Mouse (Mus musculus): Measurements from ENCODE around the gene Csrp1. TPM values are rescaled to one million over a fixed set of nuclear protein-coding genes. Genes with fewer than 3 reads are reported as not detected.

Csrp1 gene
- polyA plus RNA-seq, 1 experiment from 2014 or later: 52.9 TPM

GRCm38 (mm10) chr1:135711126-135711525 is 8.7 kb upstream of the Csrp1 start:
- no peaks in the 10 kb centered on the region for H3K9me3 ChIP-seq (replicated peaks; ENCODE audit: control insufficient read depth, low read length)
- no peaks in the 10 kb centered on the region for H3K27me3 ChIP-seq (ENCODE audit: control insufficient read depth, insufficient read depth, low read length)
- no peak overlapping the region for H3K4me2 ChIP-seq (ENCODE audit: low read depth, low read length)
- no peak overlapping the region for H3K9ac ChIP-seq (replicated peaks; ENCODE audit: low read length)
- no peak overlapping the region for H3K27ac ChIP-seq (replicated peaks; ENCODE audit: low read depth, low read length)
- H3K4me1 ChIP-seq (ENCODE audit: control insufficient read depth, insufficient read depth, low read length): no peaks in the 10 kb centered on the region
- no peak for ATAC-seq (replicated peaks; ENCODE audit: insufficient number of reproducible peaks, low FRiP score, low TSS enrichment, low read depth)
- 50% methylated on average over 7 of the region's 7 CpGs for WGBS
- H3K36me3 ChIP-seq (replicated peaks; ENCODE audit: control insufficient read depth, insufficient read depth, low read depth, low read length): no peaks in the 10 kb centered on the region
- DNase-seq (ENCODE audit: low spot score): no peak
- no peak overlapping the region for H3K4me3 ChIP-seq (ENCODE audit: low read depth, low read length)

DNA sequence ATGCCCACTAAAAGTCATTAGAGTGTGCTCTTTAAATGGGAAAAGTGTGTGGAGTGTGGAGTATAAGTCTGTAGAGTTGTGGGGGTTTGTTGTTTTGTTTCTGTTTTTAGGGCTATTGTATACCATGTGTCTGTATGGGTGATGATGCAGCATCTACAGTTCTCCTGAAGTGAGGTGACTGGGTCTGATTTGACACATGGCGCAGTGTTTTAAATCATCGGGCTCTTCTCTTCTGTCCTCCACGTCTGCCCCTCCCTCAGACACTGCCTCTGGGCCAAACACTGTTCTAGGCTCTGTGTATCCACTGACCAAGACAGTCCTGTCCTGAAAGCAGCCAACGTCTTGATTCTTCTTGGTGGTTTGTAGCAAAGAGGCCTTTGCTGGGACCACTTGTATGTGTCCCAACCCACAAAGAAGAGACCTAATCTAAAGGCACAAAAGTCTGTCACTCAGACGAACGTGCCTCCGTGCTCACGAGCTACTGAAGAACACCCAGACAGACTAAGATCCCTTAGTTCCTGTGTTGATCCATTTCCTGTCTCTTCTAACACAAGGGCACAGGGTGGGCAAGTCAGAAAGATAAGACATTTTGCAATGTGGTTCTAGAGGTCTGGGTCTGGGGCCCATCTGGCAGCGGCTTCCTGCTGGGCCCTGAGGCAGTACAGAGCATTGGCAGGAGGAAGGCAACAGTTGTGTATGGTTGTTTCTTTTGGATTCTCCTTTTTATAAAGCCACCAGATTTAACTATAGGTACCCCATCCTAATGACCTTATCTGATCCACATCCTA is 5.6 kb upstream of the Csrp1 start:
- H3K9me3 ChIP-seq (replicated peaks; ENCODE audit: control insufficient read depth, low read length): no peaks in the 10 kb centered on the region
- no peaks in the 10 kb centered on the region for H3K36me3 ChIP-seq (replicated peaks; ENCODE audit: control insufficient read depth, insufficient read depth, low read depth, low read length)
- H3K27ac ChIP-seq (replicated peaks; ENCODE audit: low read depth, low read length): no peak overlapping the region
- no peak overlapping the region for H3K4me2 ChIP-seq (ENCODE audit: low read depth, low read length)
- H3K9ac ChIP-seq (replicated peaks; ENCODE audit: low read length): no peak overlapping the region
- ATAC-seq (replicated peaks; ENCODE audit: insufficient number of reproducible peaks, low FRiP score, low TSS enrichment, low read depth): no peak
- 79% methylated on average over 9 of the region's 9 CpGs for WGBS
- no peaks in the 10 kb centered on the region for H3K27me3 ChIP-seq (ENCODE audit: control insufficient read depth, insufficient read depth, low read length)
- no peak for DNase-seq (ENCODE audit: low spot score)
- H3K4me3 ChIP-seq (ENCODE audit: low read depth, low read length): no peak overlapping the region
- H3K4me1 ChIP-seq (ENCODE audit: control insufficient read depth, insufficient read depth, low read length): no peaks in the 10 kb centered on the region

GRCm38 (mm10) chr1:135714901-135715609 is 4.8 kb upstream of the Csrp1 start:
- DNase-seq (ENCODE audit: low spot score) (no peak), ATAC-seq (replicated peaks; ENCODE audit: insufficient number of reproducible peaks, low FRiP score, low TSS enrichment, low read depth) (no peak)
- no peak overlapping the region for H3K9ac ChIP-seq (replicated peaks; ENCODE audit: low read length)
- no peak overlapping the region for H3K27ac ChIP-seq (replicated peaks; ENCODE audit: low read depth, low read length)
- H3K4me3 ChIP-seq (ENCODE audit: low read depth, low read length): no peak overlapping the region
- no peaks in the 10 kb centered on the region for H3K9me3 ChIP-seq (replicated peaks; ENCODE audit: control insufficient read depth, low read length)
- no peaks in the 10 kb centered on the region for H3K4me1 ChIP-seq (ENCODE audit: control insufficient read depth, insufficient read depth, low read length)
- H3K27me3 ChIP-seq (ENCODE audit: control insufficient read depth, insufficient read depth, low read length): no peaks in the 10 kb centered on the region
- 72% methylated on average over 3 of the region's 3 CpGs for WGBS
- H3K36me3 ChIP-seq (replicated peaks; ENCODE audit: control insufficient read depth, insufficient read depth, low read depth, low read length): no peaks in the 10 kb centered on the region
- no peak overlapping the region for H3K4me2 ChIP-seq (ENCODE audit: low read depth, low read length)

- H3K36me3 ChIP-seq (replicated peaks; ENCODE audit: control insufficient read depth, insufficient read depth, low read depth, low read length): no peaks in the 10 kb centered on the region
- H3K9ac ChIP-seq (replicated peaks; ENCODE audit: low read length): no peak overlapping the region
- WGBS: 21% methylated on average over 9 of the region's 9 CpGs
- ATAC-seq (replicated peaks; ENCODE audit: insufficient number of reproducible peaks, low FRiP score, low TSS enrichment, low read depth): 0 out of 2 replicates have a peak, but pooled peaks have one; percentile 63
- no peaks in the 10 kb centered on the region for H3K27me3 ChIP-seq (ENCODE audit: control insufficient read depth, insufficient read depth, low read length)
- no peak overlapping the region for H3K4me2 ChIP-seq (ENCODE audit: low read depth, low read length)
- peak; percentile 86 for DNase-seq (ENCODE audit: low spot score)
- no peak overlapping the region for H3K4me3 ChIP-seq (ENCODE audit: low read depth, low read length)
- H3K27ac ChIP-seq (replicated peaks; ENCODE audit: low read depth, low read length): no peak overlapping the region
- H3K4me1 ChIP-seq (ENCODE audit: control insufficient read depth, insufficient read depth, low read length): no peaks in the 10 kb centered on the region
- H3K9me3 ChIP-seq (replicated peaks; ENCODE audit: control insufficient read depth, low read length): no peaks in the 10 kb centered on the region
Measured at GRCm38 (mm10) chr1:135719486-135719885, 375 bp upstream of the Csrp1 start.

- Histone ChIP-seq H3K4me1 (ENCODE audit: control insufficient read depth, insufficient read depth, low read length) (no peaks in the 10 kb centered on the region), H3K4me3 (ENCODE audit: low read depth, low read length) (no peak overlapping the region), H3K9me3 (replicated peaks; ENCODE audit: control insufficient read depth, low read length) (no peaks in the 10 kb centered on the region), H3K9ac (replicated peaks; ENCODE audit: low read length) (no peak overlapping the region), H3K36me3 (replicated peaks; ENCODE audit: control insufficient read depth, insufficient read depth, low read depth, low read length) (no peaks in the 10 kb centered on the region), H3K27me3 (ENCODE audit: control insufficient read depth, insufficient read depth, low read length) (no peaks in the 10 kb centered on the region), H3K27ac (replicated peaks; ENCODE audit: low read depth, low read length) (no peak overlapping the region), H3K4me2 (ENCODE audit: low read depth, low read length) (no peak overlapping the region)
- DNase-seq (ENCODE audit: low spot score) (no peak), ATAC-seq (replicated peaks; ENCODE audit: insufficient number of reproducible peaks, low FRiP score, low TSS enrichment, low read depth) (no peak)
- 57% methylated on average over 1 of the region's 1 CpGs for WGBS
Measured at GRCm38 (mm10) chr1:135723016-135723415, 3.2 kb downstream of the Csrp1 start.

GRCm38 (mm10) chr1:135724134-135724533 is 4.3 kb downstream of the Csrp1 start:
- Histone ChIP-seq H3K9me3 (replicated peaks; ENCODE audit: control insufficient read depth, low read length) (no peaks in the 10 kb centered on the region), H3K36me3 (replicated peaks; ENCODE audit: control insufficient read depth, insufficient read depth, low read depth, low read length) (no peaks in the 10 kb centered on the region), H3K27me3 (ENCODE audit: control insufficient read depth, insufficient read depth, low read length) (no peaks in the 10 kb centered on the region), H3K9ac (replicated peaks; ENCODE audit: low read length) (no peak overlapping the region), H3K4me3 (ENCODE audit: low read depth, low read length) (no peak overlapping the region), H3K27ac (replicated peaks; ENCODE audit: low read depth, low read length) (no peak overlapping the region), H3K4me1 (ENCODE audit: control insufficient read depth, insufficient read depth, low read length) (no peaks in the 10 kb centered on the region), H3K4me2 (ENCODE audit: low read depth, low read length) (no peak overlapping the region)
- no peak for DNase-seq (ENCODE audit: low spot score)
- 45% methylated on average over 4 of the region's 4 CpGs for WGBS
- ATAC-seq (replicated peaks; ENCODE audit: insufficient number of reproducible peaks, low FRiP score, low TSS enrichment, low read depth): no peak

DNA sequence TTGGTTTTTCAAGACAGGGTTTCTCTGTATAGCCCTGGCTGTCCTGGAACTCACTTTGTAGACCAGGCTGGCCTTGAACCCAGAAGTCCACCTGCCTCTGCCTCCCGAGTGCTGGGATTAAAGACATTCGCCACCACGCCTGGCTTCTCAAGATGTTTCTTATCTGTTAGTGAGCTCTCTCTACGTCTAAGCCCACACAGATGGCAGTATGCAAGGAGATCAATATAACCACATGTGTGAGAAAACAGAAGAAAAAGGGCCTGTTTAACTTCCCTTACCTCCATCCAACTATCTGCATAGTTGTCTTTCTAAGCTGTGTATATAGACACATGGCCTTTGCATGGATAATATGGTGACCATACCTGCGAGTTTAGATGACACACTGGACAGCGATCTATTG is 5.5 kb downstream of the Csrp1 start:
- H3K27me3 ChIP-seq (ENCODE audit: control insufficient read depth, insufficient read depth, low read length): no peaks in the 10 kb centered on the region

DNA sequence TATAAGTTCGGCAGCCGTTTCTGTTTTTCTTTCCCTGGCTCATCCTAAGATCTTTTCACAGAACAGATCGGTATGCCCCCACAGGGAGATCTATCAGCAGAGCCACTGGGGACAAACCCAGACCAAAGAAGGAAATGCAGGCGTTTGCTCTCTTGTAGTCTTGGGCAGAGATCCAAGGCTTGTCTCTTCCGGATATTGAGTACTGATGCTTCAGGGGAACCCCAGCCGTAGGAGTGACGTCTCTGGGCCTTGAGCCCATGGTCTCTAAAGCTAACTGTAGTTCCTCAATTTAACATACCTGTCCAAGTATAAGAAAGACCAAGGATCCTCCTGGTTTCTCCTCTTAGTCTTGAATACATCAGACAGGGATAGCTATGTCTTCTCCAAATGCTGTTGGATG is 6.1 kb downstream of the Csrp1 start:
- Histone ChIP-seq H3K4me1 (ENCODE audit: control insufficient read depth, insufficient read depth, low read length) (peaks cover 6% of the 10 kb centered on the region; the same call in 1 of the 2 replicates), H3K27ac (replicated peaks; ENCODE audit: low read depth, low read length) (no peak overlapping the region), H3K4me2 (ENCODE audit: low read depth, low read length) (no peak overlapping the region), H3K36me3 (replicated peaks; ENCODE audit: control insufficient read depth, insufficient read depth, low read depth, low read length) (no peaks in the 10 kb centered on the region), H3K27me3 (ENCODE audit: control insufficient read depth, insufficient read depth, low read length) (no peaks in the 10 kb centered on the region), H3K9ac (replicated peaks; ENCODE audit: low read length) (no peak overlapping the region), H3K4me3 (ENCODE audit: low read depth, low read length) (no peak overlapping the region), H3K9me3 (replicated peaks; ENCODE audit: control insufficient read depth, low read length) (no peaks in the 10 kb centered on the region)
- no peak for DNase-seq (ENCODE audit: low spot score)
- no peak for ATAC-seq (replicated peaks; ENCODE audit: insufficient number of reproducible peaks, low FRiP score, low TSS enrichment, low read depth)
- WGBS: 78% methylated on average over 7 of the region's 7 CpGs

More for the DNA sequence above, 5.5 kb downstream of the Csrp1 start:
- 92% methylated on average over 6 of the region's 6 CpGs for WGBS
- Histone ChIP-seq H3K36me3 (replicated peaks; ENCODE audit: control insufficient read depth, insufficient read depth, low read depth, low read length) (no peaks in the 10 kb centered on the region), H3K4me3 (ENCODE audit: low read depth, low read length) (no peak overlapping the region), H3K4me2 (ENCODE audit: low read depth, low read length) (no peak overlapping the region), H3K4me1 (ENCODE audit: control insufficient read depth, insufficient read depth, low read length) (peaks cover 5% of the 10 kb centered on the region; the same call in 1 of the 2 replicates), H3K9me3 (replicated peaks; ENCODE audit: control insufficient read depth, low read length) (no peaks in the 10 kb centered on the region), H3K9ac (replicated peaks; ENCODE audit: low read length) (no peak overlapping the region), H3K27ac (replicated peaks; ENCODE audit: low read depth, low read length) (no peak overlapping the region)
- DNase-seq (ENCODE audit: low spot score) (no peak), ATAC-seq (replicated peaks; ENCODE audit: insufficient number of reproducible peaks, low FRiP score, low TSS enrichment, low read depth) (no peak)
